Mouse (Mus musculus) adrenal gland, postnatal 10 days (tissue): Measurements from ENCODE around the gene Igf2bp2. TPM values are rescaled to one million over a fixed set of nuclear protein-coding genes. Genes with fewer than 3 reads are reported as not detected.

Source experiments
- DNase-seq: peaks from one replicate; pipeline ENCODE4 v3.0.0; 2021; ENCODE audit warnings: mixed read lengths
- long read RNA-seq, 2 experiments: library from polyadenylated mRNA; stranded (forward); transcript quantifications; one replicate each; pipeline ENCODE4 v2.0.0; 2021
- total RNA-seq, 2 experiments: library from RNA; stranded (reverse); gene quantifications; 2 replicates each; pipeline ENCODE4 v1.2.3; 2021

Gene Igf2bp2
- total RNA-seq = 10 to 100 TPM; 15.8 to 21.8 TPM
- long read RNA-seq, experiment 1, transcript Igf2bp2-201 (16 exons, 3,899 nt) = major isoform, 5 of 7 reads
- long read RNA-seq, experiment 1, partial matches to known transcripts = 1 of 7 reads
- long read RNA-seq, experiment 1, other reads (novel, unspliced or antisense) = 1 of 7 reads
- long read RNA-seq, experiment 2, partial matches to known transcripts = 1 of 7 reads
- long read RNA-seq, experiment 2, other reads (novel, unspliced or antisense) = 2 of 7 reads

DNA sequence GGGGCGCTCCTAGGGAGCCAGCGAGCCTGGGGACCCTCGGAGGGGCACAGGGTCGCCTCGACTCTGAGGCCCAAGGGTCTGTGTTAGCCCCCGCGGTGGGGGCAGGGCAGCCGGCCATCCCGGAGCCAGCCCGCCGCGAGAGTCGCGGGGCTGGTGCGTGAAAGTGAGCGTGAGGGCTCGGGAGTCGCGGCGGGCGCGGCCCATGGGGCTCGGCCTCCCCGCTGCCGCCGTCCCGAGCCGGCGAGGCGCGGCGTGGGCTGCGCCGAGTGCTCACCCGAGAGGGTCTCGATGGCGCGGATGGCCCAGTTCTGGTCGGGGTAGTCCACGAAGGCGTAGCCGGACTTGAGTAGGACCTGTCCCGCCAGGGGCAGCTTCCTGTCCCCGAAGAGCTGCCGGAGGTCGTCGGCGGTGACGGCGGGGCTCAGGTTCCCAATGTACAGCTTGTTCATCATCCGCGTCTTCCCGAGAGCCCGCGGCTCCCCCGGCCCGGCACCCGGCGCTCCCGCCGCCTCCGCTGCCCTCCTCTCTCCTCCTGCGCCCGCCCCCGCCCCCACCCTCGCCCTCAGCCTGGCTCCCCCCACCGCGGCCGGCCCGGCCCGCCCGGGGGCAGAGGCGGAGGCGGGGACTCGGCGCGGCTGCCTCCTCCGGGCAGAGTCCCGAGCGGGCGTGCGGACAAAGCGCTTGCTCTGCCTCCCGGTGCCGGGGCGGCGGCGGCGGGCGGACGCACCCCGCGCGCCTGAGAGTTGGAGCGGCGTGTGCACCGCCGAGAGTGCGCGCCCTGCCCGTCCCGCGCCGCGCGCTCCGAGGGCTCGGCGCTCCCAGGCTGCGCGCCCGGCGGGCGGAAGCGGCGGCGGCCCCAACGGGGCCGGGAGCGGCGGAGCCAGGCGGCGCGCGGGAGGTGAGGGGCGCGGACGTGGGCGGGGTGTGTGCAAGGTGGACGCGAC is at the start of gene Igf2bp2:
Igf2bp2 (minus strand) TSS at position 788 of the 944 bp plus-strand sequence.
- DNase-seq = peak; percentile 86

GRCm38 (mm10) chr16:22203501-22203900 is 40.4 kb upstream of the Igf2bp2 start:
- DNase-seq = no peak

DNA sequence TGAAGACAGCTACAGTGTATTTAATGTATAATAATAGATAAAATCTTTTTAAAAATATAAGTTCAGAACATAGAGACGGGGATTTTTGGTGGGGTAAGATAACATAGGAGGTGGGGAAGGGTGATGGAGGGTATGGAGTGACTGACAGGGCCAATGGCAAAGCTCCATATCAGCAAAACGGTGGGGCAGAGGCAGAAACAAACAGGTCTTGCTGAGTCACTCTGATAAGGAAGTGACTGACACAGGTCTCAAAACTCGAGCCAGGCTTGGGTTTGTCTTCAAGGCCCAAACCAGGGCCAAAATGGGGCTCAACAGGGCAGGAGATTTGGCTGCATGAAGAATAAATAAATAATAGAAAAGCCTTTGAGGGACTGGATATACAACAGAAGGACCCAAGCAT is 38.8 kb upstream of the Igf2bp2 start:
- DNase-seq = no peak

GRCm38 (mm10) chr16:22200476-22200875 is 37.4 kb upstream of the Igf2bp2 start:
- DNase-seq = no peak

DNA sequence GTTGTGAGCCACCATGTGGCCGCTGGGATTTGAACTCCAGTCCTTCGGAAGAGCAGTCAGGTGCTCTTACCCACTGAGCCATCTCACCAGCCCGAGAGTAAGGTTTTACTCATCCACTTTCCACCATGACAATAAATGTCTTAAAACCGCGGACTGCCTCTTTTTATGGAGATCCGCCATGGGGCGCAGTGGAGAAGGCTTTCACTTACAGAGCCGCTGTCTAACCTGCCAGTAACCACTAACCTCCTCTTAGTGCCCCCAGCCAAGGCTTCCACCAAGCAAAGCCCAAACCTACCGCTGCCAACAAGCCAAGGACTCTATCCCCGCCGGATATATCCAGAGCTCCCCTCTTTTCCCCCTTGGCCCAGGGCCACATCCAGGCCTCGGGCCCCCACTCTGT is 24.3 kb upstream of the Igf2bp2 start:
- DNase-seq = no peak

- DNase-seq = no peak
These were observed 22.3 kb upstream of the Igf2bp2 start for GRCm38 (mm10) chr16:22185411-22185810.

DNA sequence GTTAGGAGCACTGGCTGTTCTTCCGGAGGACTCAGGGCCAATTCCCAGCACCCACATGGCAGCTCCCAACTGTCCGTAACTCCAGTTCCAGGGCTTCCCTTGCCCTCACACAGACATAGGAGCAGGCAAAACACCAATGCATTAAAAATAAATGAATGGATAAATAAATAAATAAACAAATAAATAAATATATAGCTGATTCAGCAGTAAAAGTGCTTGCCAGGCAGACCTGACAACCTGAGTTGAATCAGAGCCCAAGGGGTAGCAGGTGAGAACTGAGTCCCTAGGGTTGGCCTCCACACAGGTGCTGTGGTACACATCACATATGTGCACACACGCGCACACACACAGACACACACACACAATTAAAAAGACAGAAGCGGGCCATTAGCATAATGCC is 21.0 kb upstream of the Igf2bp2 start:
- DNase-seq = no peak

DNA sequence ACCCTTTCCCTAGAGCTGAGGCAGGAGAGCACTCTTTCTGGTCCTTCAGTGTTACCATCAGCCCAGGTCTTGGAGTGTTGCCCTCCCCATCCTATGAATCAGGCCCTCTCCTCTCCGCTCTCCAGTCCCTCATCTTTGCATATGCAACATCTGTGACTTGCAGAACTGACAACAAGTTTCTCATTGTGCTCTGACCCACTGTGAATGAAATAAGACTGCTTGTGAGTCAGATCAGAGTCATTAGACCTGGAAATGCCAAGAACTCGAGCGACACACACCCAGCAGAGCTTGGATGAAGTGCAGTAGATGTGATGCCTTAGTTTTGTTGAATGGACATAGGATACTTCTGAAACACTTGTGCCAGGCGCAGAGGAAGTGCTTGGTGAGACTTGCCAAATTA is 19.2 kb upstream of the Igf2bp2 start:
- no peak for DNase-seq

DNA sequence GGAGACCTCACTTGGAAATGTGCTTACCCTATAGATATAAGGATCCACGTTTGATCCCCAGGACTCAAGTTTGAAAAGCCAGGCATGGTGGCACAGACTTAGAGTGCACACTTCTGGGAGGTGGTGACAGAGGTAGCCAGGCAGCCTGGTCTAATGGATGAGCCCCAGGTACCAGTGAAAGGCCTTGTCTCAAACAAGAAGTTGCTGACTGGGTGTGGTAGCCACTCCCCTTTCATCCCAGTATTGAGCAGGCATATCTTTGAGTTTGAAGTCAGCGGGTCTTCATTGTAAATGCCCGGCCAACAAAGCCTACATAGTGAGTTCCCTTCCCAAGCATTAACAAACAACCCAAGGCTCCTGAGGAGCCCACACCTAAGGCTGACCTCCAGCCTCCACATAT is 15.7 kb upstream of the Igf2bp2 start:
- DNase-seq = no peak

DNA sequence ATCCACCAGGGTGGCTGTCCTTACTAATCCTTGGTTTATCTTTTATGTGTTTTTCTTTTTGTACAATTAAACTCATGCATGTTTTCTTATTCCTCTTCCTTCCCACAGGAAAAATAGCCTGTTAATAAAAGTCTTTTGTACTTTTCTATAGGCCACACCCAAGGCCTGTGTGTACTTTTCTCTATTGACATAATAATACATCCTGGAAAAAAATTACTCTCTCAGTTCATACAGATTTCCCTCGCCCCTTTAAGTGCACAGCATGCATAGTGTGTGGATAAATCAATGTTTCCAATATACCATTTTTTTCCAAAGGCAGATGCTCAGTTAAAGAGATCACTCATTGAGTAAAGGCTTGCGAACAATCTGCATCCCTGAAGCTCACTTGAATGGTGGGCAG is 14.9 kb upstream of the Igf2bp2 start:
- DNase-seq = no peak

DNA sequence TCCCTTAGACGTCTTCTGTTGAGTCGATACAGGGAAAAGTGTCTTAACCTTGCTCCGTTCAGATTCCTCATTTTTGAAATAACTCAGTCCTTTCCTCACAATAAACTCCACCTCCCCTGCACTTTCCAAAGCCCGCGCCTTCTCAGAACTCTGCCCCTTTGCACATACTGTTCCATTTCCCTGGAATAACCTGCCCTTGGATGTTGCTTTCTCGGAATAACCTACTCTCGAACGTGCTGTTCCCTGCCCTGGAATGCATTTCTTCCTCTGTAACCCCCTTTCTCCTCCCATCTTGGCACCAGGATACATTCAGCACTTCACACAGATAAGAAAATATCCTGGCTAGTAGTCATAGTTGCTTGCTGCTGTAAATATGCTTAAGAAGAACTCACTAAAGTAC is 5.6 kb upstream of the Igf2bp2 start:
- no peak for DNase-seq

GRCm38 (mm10) chr16:22165556-22165955 is 2.5 kb upstream of the Igf2bp2 start:
- DNase-seq = no peak

DNA sequence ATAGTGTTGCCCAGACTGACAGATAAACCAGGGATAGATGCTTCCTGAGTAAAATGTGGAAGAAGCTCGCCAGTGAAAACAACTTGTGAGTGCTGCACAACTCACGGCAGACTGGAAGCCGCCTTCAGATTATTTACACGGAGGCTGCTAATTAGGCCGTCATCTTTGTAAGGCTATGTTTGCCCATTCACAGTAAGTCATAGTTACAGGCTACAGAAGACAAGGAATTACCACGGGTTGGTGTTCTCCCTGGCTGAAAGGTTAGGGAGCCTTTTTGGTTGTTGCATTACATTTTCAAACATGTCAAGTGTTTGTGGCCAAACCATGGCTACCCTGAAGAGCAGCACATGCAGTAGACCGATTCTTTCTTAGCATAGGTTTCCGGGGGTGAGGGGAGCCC is 1.3 kb upstream of the Igf2bp2 start:
- DNase-seq = no peak

GRCm38 (mm10) chr16:22163456-22163851 is 355 bp upstream of the Igf2bp2 start:
- DNase-seq = peak; percentile 50

DNA sequence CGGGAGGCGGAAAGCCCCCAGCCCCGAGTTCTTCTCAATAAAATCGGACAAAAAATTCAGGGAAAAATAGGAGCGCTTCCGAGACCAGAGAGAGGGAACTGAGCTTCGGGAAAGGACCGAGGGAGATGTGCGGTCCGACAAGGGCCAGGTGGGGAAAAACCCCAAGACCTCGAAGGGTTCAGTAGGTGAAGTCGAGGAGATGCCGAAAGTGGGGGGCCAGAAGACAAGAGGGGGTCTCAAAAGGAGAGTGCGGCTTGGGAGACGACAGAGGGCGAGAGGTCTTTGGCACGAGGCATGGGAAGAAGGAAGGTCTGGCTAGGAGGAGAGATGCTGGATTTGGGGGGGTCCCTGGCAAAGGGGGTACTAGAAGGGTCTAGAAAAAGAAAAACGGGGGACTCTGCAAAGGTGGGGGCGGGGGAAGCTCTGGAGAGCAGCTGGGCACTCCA is 1.0 kb downstream of the Igf2bp2 start:
- DNase-seq = peak; percentile 34

DNA sequence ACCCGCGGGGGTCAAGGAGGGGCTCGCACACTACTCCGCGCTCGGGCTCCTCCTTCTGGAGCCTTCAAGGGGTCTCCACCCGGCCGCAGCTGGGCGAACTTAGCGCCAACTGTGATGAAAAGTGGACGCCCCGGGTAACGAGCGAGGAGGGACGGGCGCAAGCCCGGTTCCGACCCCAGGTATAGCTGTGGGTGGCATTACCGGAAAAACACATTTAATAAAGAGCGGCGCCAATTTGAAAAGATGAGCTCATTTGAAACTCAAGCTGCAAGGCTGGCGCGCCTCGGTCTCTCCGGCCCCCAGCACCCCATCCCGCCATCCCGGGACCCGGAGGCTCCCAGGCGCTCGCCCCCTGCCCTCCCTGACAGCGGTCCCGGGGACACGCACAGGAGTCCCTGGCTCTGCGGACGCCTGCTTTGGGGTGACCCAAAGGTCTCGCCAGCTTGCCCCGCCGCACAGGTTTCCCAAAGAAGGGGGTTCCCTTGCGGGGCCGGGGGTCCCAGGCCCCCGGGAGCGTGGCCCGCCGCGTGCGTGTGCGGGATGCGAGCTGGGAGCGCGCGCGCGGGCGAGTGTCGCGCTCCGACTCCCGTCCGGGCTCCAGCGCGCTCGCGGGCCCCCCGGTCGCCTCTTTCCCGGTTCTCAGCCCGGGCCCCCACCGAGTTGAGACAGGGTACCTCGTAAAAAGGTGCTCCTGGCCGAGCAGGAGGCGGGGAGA is 1.6 kb downstream of the Igf2bp2 start:
- peak; percentile 58 for DNase-seq

GRCm38 (mm10) chr16:22160386-22161145 is 2.5 kb downstream of the Igf2bp2 start:
- no peak for DNase-seq

- DNase-seq = no peak
These were observed 10.1 kb downstream of the Igf2bp2 start for GRCm38 (mm10) chr16:22152941-22153444.

DNA sequence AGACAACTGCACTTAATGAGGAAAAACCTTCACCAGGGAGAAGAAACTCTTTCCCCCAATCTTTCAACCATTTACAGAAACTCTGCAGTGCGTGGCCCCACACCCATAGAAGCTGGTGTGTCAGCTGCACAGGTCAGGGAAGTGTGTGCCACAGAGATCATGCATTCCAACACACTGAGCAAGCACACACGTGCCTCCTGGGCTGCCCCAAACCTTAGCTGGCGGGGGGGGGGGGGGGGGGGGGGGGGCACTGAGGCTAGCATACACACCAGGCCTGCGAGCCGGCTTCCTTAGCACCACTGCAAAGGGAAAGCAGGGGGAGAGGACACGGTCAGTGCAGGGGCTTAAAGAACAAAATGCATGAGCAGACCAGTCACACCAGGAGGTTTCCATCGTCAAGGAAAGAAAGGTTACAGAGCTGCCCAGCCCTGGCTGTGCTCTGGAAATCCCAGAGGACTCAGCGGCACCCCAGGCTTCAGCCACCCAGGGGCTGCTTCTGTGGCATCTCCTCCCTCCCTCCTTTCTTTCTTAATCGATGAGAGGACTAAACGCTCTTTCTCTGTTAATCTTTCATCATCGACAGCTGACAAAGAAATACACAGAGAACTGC is 11.3 kb downstream of the Igf2bp2 start:
- DNase-seq = no peak

GRCm38 (mm10) chr16:22150421-22150820 is 12.7 kb downstream of the Igf2bp2 start:
- DNase-seq = peak; percentile 23

DNA sequence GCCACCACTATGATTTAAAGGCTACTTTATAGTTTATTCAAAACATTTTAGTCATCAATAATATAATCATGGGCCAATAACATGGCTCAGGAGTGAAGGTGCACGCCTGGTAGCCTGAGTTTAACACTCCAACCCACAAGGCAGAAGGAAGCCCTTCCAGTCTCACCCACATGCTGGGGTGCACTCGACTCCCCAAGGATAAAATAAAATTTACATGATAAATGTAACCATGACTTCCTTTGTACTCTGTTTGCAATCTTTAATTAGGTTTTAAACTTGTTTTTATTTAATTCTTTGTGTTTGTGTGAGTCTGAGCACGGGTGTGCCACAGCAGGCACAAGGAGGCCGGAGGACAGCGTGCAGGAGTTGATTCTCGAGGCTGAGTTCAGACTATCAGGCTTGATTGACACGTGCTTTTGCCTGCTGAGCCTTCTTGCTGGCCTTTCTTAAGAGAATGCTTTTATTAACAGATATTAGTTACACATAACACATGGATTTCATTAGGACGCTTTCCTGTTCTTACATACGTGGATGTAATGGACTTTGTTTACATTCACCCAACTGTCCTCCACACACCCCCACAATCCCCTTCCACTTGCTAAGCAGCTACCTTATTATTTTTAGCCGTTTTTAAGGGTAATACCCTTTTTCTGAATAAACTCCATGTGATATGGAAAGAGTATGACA is 13.3 kb downstream of the Igf2bp2 start:
- DNase-seq = no peak
